Mouse (Mus musculus): ENCODE data around the gene 1810062G17Rik. TPM values are rescaled to one million over a fixed set of nuclear protein-coding genes. Genes with fewer than 3 reads are reported as not detected.

Gene 1810062G17Rik
- polyA plus RNA-seq, 1 experiment from 2014 or later = not detected

DNA sequence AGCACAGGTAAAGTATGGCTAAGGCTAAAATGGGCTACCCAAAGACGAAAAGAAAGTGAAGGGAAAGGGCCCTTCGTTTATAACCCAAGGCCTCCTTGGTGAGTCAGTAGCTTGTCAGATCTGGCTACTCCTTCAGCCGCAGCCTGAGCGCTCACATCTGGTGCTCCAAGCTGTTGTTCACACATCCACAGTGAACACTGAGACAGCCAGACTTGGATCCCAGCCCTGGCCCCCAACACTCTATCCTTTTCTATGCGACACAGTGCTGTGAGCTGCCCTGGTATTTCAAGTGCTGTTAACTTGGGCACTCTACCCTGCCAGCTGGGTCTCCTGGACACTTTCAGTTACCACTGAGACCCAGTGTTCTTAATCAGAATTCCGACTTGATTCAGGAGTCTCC, 54.6 kb downstream of the 1810062G17Rik start:
- no peak overlapping the region for H3K4me2 ChIP-seq (ENCODE audit: low read depth)
- 86% methylated on average over 6 of the region's 6 CpGs for WGBS
- no peaks in the 10 kb centered on the region for H3K36me3 ChIP-seq (ENCODE audit: control insufficient read depth, insufficient read depth, low read length)
- H3K4me3 ChIP-seq (ENCODE audit: low read depth, low read length) = no peak overlapping the region
- H3K9me3 ChIP-seq (ENCODE audit: control insufficient read depth, low read length) = no peaks in the 10 kb centered on the region
- no peak for DNase-seq (ENCODE audit: low spot score)
- H3K27ac ChIP-seq (ENCODE audit: low read depth, low read length) = no peak overlapping the region
- ATAC-seq (ENCODE audit: insufficient read depth, low FRiP score, low TSS enrichment) = no peak
- peaks cover 2% of the 10 kb centered on the region; the same call in 1 of the 2 replicates for H3K27me3 ChIP-seq (ENCODE audit: control insufficient read depth, insufficient read depth, low read length)
- no peak overlapping the region for H3K9ac ChIP-seq (ENCODE audit: low read length)
- no peaks in the 10 kb centered on the region for H3K4me1 ChIP-seq (ENCODE audit: control insufficient read depth, insufficient read depth, low read length)

DNA sequence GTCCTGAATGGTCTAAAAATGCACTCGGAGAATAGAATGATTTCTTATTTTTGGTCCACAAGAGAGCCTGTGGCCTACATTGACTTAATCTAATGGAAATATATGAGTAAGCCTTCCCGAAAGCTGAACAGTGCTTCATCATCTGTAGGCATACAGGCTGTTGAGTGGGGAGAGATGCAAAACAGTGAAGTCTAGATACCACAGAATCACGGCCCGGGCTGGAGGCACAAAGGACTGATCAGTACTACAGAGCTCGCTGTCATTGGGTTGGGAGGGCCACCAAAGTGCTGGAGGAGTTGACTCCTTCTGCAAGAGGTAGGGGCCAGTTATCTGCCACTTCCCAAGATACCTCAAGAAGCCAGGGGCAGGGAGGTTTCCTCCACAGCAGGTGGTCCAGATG, 55.0 kb downstream of the 1810062G17Rik start:
- no peak overlapping the region for H3K4me2 ChIP-seq (ENCODE audit: low read depth)
- no peak overlapping the region for H3K4me3 ChIP-seq (ENCODE audit: low read depth, low read length)
- 76% methylated on average over 5 of the region's 5 CpGs for WGBS
- H3K27me3 ChIP-seq (ENCODE audit: control insufficient read depth, insufficient read depth, low read length) = peaks cover 2% of the 10 kb centered on the region; the same call in 1 of the 2 replicates
- no peaks in the 10 kb centered on the region for H3K9me3 ChIP-seq (ENCODE audit: control insufficient read depth, low read length)
- ATAC-seq (ENCODE audit: insufficient read depth, low FRiP score, low TSS enrichment) = no peak
- no peaks in the 10 kb centered on the region for H3K36me3 ChIP-seq (ENCODE audit: control insufficient read depth, insufficient read depth, low read length)
- no peak overlapping the region for H3K27ac ChIP-seq (ENCODE audit: low read depth, low read length)
- no peaks in the 10 kb centered on the region for H3K4me1 ChIP-seq (ENCODE audit: control insufficient read depth, insufficient read depth, low read length)
- H3K9ac ChIP-seq (ENCODE audit: low read length) = no peak overlapping the region
- no peak for DNase-seq (ENCODE audit: low spot score)

DNA sequence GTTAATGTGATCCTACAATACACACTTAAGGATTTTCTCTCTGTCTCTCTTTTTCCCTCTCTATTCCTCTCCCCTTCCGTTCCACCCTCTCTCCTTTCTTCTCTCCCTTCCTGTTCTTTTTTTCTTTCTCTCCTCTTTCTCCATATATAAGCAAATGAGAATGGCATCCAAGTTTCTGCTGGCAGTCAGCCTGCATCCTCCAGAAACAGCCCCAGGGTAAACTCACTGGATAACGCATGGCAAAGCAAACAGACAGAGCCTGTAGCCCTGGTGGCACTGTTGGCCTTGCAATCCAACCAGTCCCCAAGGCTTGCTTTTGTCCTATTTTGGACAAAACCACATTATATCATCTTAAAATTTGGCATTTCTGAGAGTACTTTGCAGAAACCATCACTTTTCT, 55.5 kb downstream of the 1810062G17Rik start:
- no peak for ATAC-seq (ENCODE audit: insufficient read depth, low FRiP score, low TSS enrichment)
- Histone ChIP-seq H3K36me3 (ENCODE audit: control insufficient read depth, insufficient read depth, low read length) (no peaks in the 10 kb centered on the region), H3K27me3 (ENCODE audit: control insufficient read depth, insufficient read depth, low read length) (peaks cover 2% of the 10 kb centered on the region; the same call in 1 of the 2 replicates), H3K27ac (ENCODE audit: low read depth, low read length) (no peak overlapping the region), H3K9ac (ENCODE audit: low read length) (no peak overlapping the region), H3K4me2 (ENCODE audit: low read depth) (no peak overlapping the region), H3K4me1 (ENCODE audit: control insufficient read depth, insufficient read depth, low read length) (no peaks in the 10 kb centered on the region), H3K9me3 (ENCODE audit: control insufficient read depth, low read length) (no peaks in the 10 kb centered on the region), H3K4me3 (ENCODE audit: low read depth, low read length) (no peak overlapping the region)
- DNase-seq (ENCODE audit: low spot score) = no peak
- 36% methylated on average over 2 of the region's 2 CpGs for WGBS

Small RNA genes within 50 kb of the gene (microRNA-seq; reads per million reads assigned to microRNA genes)
- gene Mir7009 = not detected

Other genes starting within 250 kb of the 1810062G17Rik start
- 133 and 137 TPM in 2 replicates for gene Anxa5, start within 50 bp of the 1810062G17Rik start, polyA plus RNA-seq (2014; fragmentation: Nextera tagmentation; extraction: Ambion mirVana)
- gene Gm11549, start 45.9 kb downstream of the 1810062G17Rik start, polyA plus RNA-seq (2014; fragmentation: Nextera tagmentation; extraction: Ambion mirVana) = 0.11 and 0.16 TPM in 2 replicates
- gene Exosc9, start 76.7 kb downstream of the 1810062G17Rik start, polyA plus RNA-seq (2014; fragmentation: Nextera tagmentation; extraction: Ambion mirVana) = 97.4 and 105 TPM in 2 replicates
- gene Ccna2, start 96.2 kb downstream of the 1810062G17Rik start, polyA plus RNA-seq (2014; fragmentation: Nextera tagmentation; extraction: Ambion mirVana) = 247 and 248 TPM in 2 replicates
- gene Bbs7, start 137.5 kb downstream of the 1810062G17Rik start, polyA plus RNA-seq (2014; fragmentation: Nextera tagmentation; extraction: Ambion mirVana) = 17.2 and 17.3 TPM in 2 replicates
- gene Trpc3, start 214.2 kb downstream of the 1810062G17Rik start, polyA plus RNA-seq (2014; fragmentation: Nextera tagmentation; extraction: Ambion mirVana) = 5.3 and 6.9 TPM in 2 replicates